Mouse (Mus musculus): ENCODE results near the gene S100a13.

- TF ChIP-seq CTCF (IDR thresholded peaks at IDR 0.05; ENCODE audit: control insufficient read depth, insufficient read depth, insufficient read length) (peak; percentile 95), MYOD1 (IDR thresholded peaks at IDR 0.05; ENCODE audit: control insufficient read depth, insufficient read length, low read depth) (no peak), USF1 (IDR thresholded peaks at IDR 0.05; ENCODE audit: low read depth) (no peak)
These were observed 23.5 kb upstream of the S100a13 start, which contains the start of gene Snapin for GRCm38 (mm10) chr3:90490696-90491256.

Data from C2C12 (cell line).